Comparison of ENCODE assay signal across 8 mouse cellular contexts in the genomic region with DNA sequence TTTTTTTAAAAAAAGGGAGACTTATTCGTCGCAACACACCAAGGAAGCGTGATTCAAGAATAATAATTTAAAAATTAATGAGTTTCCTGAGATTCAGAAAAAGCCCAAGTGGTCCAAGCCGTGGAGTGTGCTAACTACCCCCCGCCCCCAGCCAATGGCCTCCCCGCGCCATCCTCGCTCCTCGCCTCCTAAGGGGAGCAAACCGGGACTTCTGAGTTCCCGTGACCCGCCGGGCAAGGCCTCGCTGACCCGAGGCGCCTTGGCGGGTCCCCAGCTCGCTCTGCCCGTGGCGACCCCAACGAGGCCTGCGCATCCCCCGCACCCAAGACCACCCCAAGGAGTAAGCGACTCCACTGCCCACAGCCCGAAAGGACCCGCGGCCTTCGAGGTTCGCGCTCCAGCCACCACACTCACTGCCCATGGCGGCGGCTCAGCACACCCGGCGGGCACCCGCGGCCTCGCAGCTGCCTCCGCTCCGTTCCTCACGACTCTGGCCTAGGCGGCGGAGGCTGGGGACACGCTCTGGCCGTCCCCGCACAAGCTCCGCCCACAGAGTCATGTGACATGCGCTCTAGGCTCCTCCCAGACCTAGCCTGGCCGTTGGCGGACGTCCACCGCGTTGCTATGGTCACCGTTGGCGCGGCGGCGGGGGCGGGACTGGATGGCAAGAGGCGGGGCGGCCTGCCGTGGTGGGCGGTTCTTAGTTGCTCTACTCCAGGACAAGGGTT. TPM values are rescaled to one million over a fixed set of nuclear protein-coding genes. Genes with fewer than 3 reads are reported as not detected.
DNase-seq lines count a peak whose midpoint lies in the region; ATAC-seq and TF ChIP-seq lines count a peak whose summit lies in the region.

A gene (minus strand): TSS at position 590 of the 728 bp plus-strand sequence.

- H3K36me3 ChIP-seq in forebrain, embryonic 10.5 days (replicated peaks), result peaks cover 36% of the 10 kb centered on the region
- peaks cover 4% of the 10 kb centered on the region; the same call in 1 of the 2 replicates for H3K36me3 ChIP-seq in heart, embryonic 15.5 days
- H3K36me3 ChIP-seq in liver, embryonic 14.5 days (replicated peaks; ENCODE audit: control insufficient read depth, insufficient read depth, low read depth), result peaks cover 2% of the 10 kb centered on the region; the same call in 1 of the 2 replicates
- no peaks in the 10 kb centered on the region for H3K36me3 ChIP-seq in neural tube, embryonic 11.5 days (ENCODE audit: control insufficient read depth, insufficient read depth, low read length)
- no peaks in the 10 kb centered on the region for H3K36me3 ChIP-seq in stomach, postnatal 0 days (ENCODE audit: control insufficient read depth, insufficient read depth, low read length)

- TF ChIP-seq EP300 in liver, embryonic 14.5 days (IDR thresholded peaks at IDR 0.05; ENCODE audit: low read depth), result no peak
- TF ChIP-seq EP300 in stomach, postnatal 0 days (optimal IDR thresholded peaks at IDR 0.05), result no peak

- peak within 1 kb of the TSS; percentile 98 for H3K9ac ChIP-seq in heart, embryonic 15.5 days
- peak within 1 kb of the TSS; percentile 75 for H3K9ac ChIP-seq in liver, embryonic 14.5 days (replicated peaks)
- H3K9ac ChIP-seq in neural tube, embryonic 11.5 days (ENCODE audit: low read length), result peak within 1 kb of the TSS; percentile 79
- H3K9ac ChIP-seq in stomach, postnatal 0 days (ENCODE audit: low read length), result peak within 1 kb of the TSS; percentile 95

- no peaks in the 10 kb centered on the region for H3K9me3 ChIP-seq in forebrain, embryonic 10.5 days
- H3K9me3 ChIP-seq in heart, embryonic 15.5 days (replicated peaks), result no peaks in the 10 kb centered on the region
- no peaks in the 10 kb centered on the region for H3K9me3 ChIP-seq in liver, embryonic 14.5 days (ENCODE audit: control insufficient read depth, low read length)
- no peaks in the 10 kb centered on the region for H3K9me3 ChIP-seq in neural tube, embryonic 11.5 days (ENCODE audit: control insufficient read depth, low read length)
- no peaks in the 10 kb centered on the region for H3K9me3 ChIP-seq in stomach, postnatal 0 days (ENCODE audit: control insufficient read depth, low read length)

- peak; percentile 96 for DNase-seq in c-Kit-positive CD71-negative TER-119-negative erythroid progenitor cells, embryonic 14.5 days (ENCODE audit: low read depth)
- peak; percentile 100 for DNase-seq in forebrain, embryonic 10.5 days (ENCODE audit: extremely low spot score, low spot score)
- peak; percentile 98 to 100 for DNase-seq in kidney, postnatal 25 days
- peak; percentile 93 to 96 (median 95) for DNase-seq in liver, embryonic 14.5 days (ENCODE audit: low read depth in 3 of 3, low spot score in 3 of 3)
- peak; percentile 99 for DNase-seq in neural tube, embryonic 11.5 days (ENCODE audit: low spot score)
- DNase-seq in stomach, postnatal 0 days (ENCODE audit: low spot score), result peak; percentile 100

- ATAC-seq in CD4-positive, CD25-positive, alpha-beta regulatory T cell, adult 4 months, result peak; percentile 98
- ATAC-seq in heart, embryonic 15.5 days (replicated peaks; ENCODE audit: insufficient number of reproducible peaks, insufficient read depth, low FRiP score, low read depth), result peak; percentile 99
- ATAC-seq in liver, embryonic 14.5 days (ENCODE audit: insufficient read depth), result peak; percentile 99
- peak; percentile 100 for ATAC-seq in neural tube, embryonic 11.5 days (ENCODE audit: insufficient read depth, low FRiP score, low TSS enrichment)
- peak; percentile 99 for ATAC-seq in stomach, postnatal 0 days (ENCODE audit: low FRiP score, low TSS enrichment)

- H3K27ac ChIP-seq in forebrain, embryonic 10.5 days, result peak within 1 kb of the TSS; percentile 95
- peak within 1 kb of the TSS; percentile 92 for H3K27ac ChIP-seq in heart, embryonic 15.5 days
- H3K27ac ChIP-seq in liver, embryonic 14.5 days, result peak within 1 kb of the TSS; percentile 34; the same call in 1 of the 2 replicates
- peak within 1 kb of the TSS; percentile 67 for H3K27ac ChIP-seq in neural tube, embryonic 11.5 days (ENCODE audit: low read depth, low read length)
- peak within 1 kb of the TSS; percentile 93 for H3K27ac ChIP-seq in stomach, postnatal 0 days (replicated peaks)

- under 1% methylated on average over 62 of the region's 62 CpGs for WGBS in forebrain, embryonic 10.5 days
- under 1% methylated on average over 62 of the region's 62 CpGs for WGBS in heart, embryonic 15.5 days
- under 1% methylated on average over 62 of the region's 62 CpGs for WGBS in liver, embryonic 14.5 days (ENCODE audit: insufficient replicate concordance)
- under 1% methylated on average over 60 of the region's 62 CpGs for WGBS in neural tube, embryonic 11.5 days
- under 1% methylated on average over 62 of the region's 62 CpGs for WGBS in stomach, postnatal 0 days

- TF ChIP-seq CTCF in liver, embryonic 14.5 days (IDR thresholded peaks at IDR 0.05; ENCODE audit: low read depth), result peak; percentile 47
- TF ChIP-seq CTCF in stomach, postnatal 0 days (IDR thresholded peaks at IDR 0.05; ENCODE audit: low read depth), result peak; percentile 30; the same call in 1 of the 2 replicates

- peak within 1 kb of the TSS; percentile 79 for H3K4me3 ChIP-seq in forebrain, embryonic 10.5 days
- H3K4me3 ChIP-seq in heart, embryonic 15.5 days, result peak within 1 kb of the TSS; percentile 99
- H3K4me3 ChIP-seq in liver, embryonic 14.5 days (ENCODE audit: insufficient read depth in 1 of 2, low read depth in 2 of 2, low read length in 2 of 2), result peak within 1 kb of the TSS; percentile 66 to 75
- peak within 1 kb of the TSS; percentile 72 for H3K4me3 ChIP-seq in neural tube, embryonic 11.5 days (ENCODE audit: low read depth, low read length)
- H3K4me3 ChIP-seq in stomach, postnatal 0 days (ENCODE audit: low read depth, low read length), result peak within 1 kb of the TSS; percentile 87

- H3K27me3 ChIP-seq in forebrain, embryonic 10.5 days (ENCODE audit: poor library complexity, severe bottlenecking), result no peaks in the 10 kb centered on the region
- no peaks in the 10 kb centered on the region for H3K27me3 ChIP-seq in heart, embryonic 15.5 days
- no peaks in the 10 kb centered on the region for H3K27me3 ChIP-seq in liver, embryonic 14.5 days (ENCODE audit: control insufficient read depth, insufficient read depth, low read length)
- no peaks in the 10 kb centered on the region for H3K27me3 ChIP-seq in neural tube, embryonic 11.5 days (ENCODE audit: control insufficient read depth, insufficient read depth, low read length)
- no peaks in the 10 kb centered on the region for H3K27me3 ChIP-seq in stomach, postnatal 0 days (ENCODE audit: control insufficient read depth, insufficient read depth, low read length)

- H3K4me2 ChIP-seq in heart, embryonic 15.5 days, result peak within 1 kb of the TSS; percentile 81
- peak within 1 kb of the TSS; percentile 84 for H3K4me2 ChIP-seq in liver, embryonic 14.5 days (ENCODE audit: low read depth)
- peak within 1 kb of the TSS; percentile 58 for H3K4me2 ChIP-seq in neural tube, embryonic 11.5 days (ENCODE audit: low read depth)
- H3K4me2 ChIP-seq in stomach, postnatal 0 days (replicated peaks; ENCODE audit: low read depth), result peak within 1 kb of the TSS; percentile 84

- H3K4me1 ChIP-seq in forebrain, embryonic 10.5 days, result peaks cover 9% of the 10 kb centered on the region
- H3K4me1 ChIP-seq in heart, embryonic 15.5 days (replicated peaks), result peaks cover 11% of the 10 kb centered on the region
- H3K4me1 ChIP-seq in liver, embryonic 14.5 days (replicated peaks; ENCODE audit: control insufficient read depth in 2 of 2, insufficient read depth in 2 of 2, low read length in 1 of 2), result peaks cover 11 to 12% of the 10 kb centered on the region in 2 experiments
- 0 out of 2 replicates have a peak, but pooled peaks cover 6% of the 10 kb centered on the region for H3K4me1 ChIP-seq in neural tube, embryonic 11.5 days (ENCODE audit: control insufficient read depth, insufficient read depth, low read length)
- no peaks in the 10 kb centered on the region for H3K4me1 ChIP-seq in stomach, postnatal 0 days (replicated peaks; ENCODE audit: control insufficient read depth, insufficient read depth)

RNA-seq across cellular contexts. Expression of the gene that starts here (rescaled TPM):
- polyA plus RNA-seq in CD4-positive, CD25-positive, alpha-beta regulatory T cell, adult 4 months (2017; shearing (Covaris generic)), result 10 to 100 TPM; 17.6 to 25.1 TPM
- 80.6 and 91.9 TPM in 2 replicates for polyA plus RNA-seq in forebrain, embryonic 10.5 days (2016; fragmentation: Nextera tagmentation; extraction: Ambion mirVana)
- polyA plus RNA-seq in heart, embryonic 15.5 days (2015; fragmentation: Nextera tagmentation; extraction: Ambion mirVana), result 44.0 and 47.7 TPM in 2 replicates
- 16.9 and 18.1 TPM in 2 replicates for polyA plus RNA-seq in liver, embryonic 14.5 days (2012; rRNA removed)
- 10.3 and 11.5 TPM in 2 replicates for polyA plus RNA-seq in liver, embryonic 14.5 days (2014; fragmentation: Nextera tagmentation; extraction: Ambion mirVana)
- 83.5 and 84.1 TPM in 2 replicates for polyA plus RNA-seq in neural tube, embryonic 11.5 days (2014; fragmentation: Nextera tagmentation; extraction: Ambion mirVana)
- 19.6 and 21.8 TPM in 2 replicates for polyA plus RNA-seq in stomach, postnatal 0 days (2015; fragmentation: Nextera tagmentation; extraction: Ambion mirVana)

Comparison
In these comparisons a context has a peak if more than half of its experiments do, and no peak if none do; other contexts are left out.
1. Peak in every context shown above with its lines: DNase-seq, ATAC-seq, H3K4me3 ChIP-seq and H3K27ac ChIP-seq.
2. H3K27ac ChIP-seq: peak in every context shown above with its lines; median percentile 95 in forebrain, embryonic 10.5 days; 93 in stomach, postnatal 0 days; 92 in heart, embryonic 15.5 days; 67 in neural tube, embryonic 11.5 days; 34 in liver, embryonic 14.5 days.